ENCODE assay signal across 9 mouse cellular contexts in the genomic region with DNA sequence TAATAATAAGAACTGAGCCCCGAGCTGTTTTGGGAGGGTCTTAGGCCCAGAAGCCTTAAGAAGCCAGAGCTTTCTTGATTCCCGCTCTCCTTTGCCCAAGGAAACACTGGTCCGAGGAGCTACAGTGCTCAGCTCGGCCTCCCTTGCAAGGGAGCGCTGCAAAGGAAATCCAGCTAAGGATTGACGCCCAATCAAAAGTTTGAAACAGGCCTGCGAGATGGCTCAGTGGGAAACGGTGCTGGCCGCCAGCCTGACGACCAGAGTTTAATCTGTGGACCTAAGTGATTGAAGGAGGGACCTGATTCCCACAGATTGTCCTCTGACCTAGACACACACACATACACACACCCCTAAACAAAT. TPM values are rescaled to one million over a fixed set of nuclear protein-coding genes. Genes with fewer than 3 reads are reported as not detected.
DNase-seq lines count a peak whose midpoint lies in the region; ATAC-seq and TF ChIP-seq lines count a peak whose summit lies in the region.
"Had no signal": no experiment of that assay in that cellular context is flagged by ENCODE, and none has a peak within 500 bp of the region (broad histone marks: within the 10 kb centered on the region; RNA-seq: fewer than 3 reads in every experiment).

No protein-coding gene starts in this region.

- 6% methylated on average over 10 of the region's 10 CpGs for WGBS in hindbrain, embryonic 12.5 days
- WGBS in liver, embryonic 15.5 days (ENCODE audit: insufficient replicate concordance): 6% methylated on average over 10 of the region's 10 CpGs

- H3K9ac ChIP-seq in hindbrain, embryonic 12.5 days: no peak overlapping the region
- H3K9ac ChIP-seq in liver, embryonic 15.5 days: peak overlapping the region; percentile 51

- peaks cover 24% of the 10 kb centered on the region for H3K27me3 ChIP-seq in hindbrain, embryonic 12.5 days
- H3K27me3 ChIP-seq in liver, embryonic 15.5 days: peaks cover 50% of the 10 kb centered on the region

- TF ChIP-seq CTCF in left cerebral cortex, adult 2 months (IDR thresholded peaks at IDR 0.05): no peak
- no peak for TF ChIP-seq CTCF in cortical plate, adult 2 months (IDR thresholded peaks at IDR 0.05; ENCODE audit: extremely low read depth, insufficient read depth, low read length)

- intact Hi-C loops in left cerebral cortex, adult 2 months (cut with DNase I): no loop called here
- intact Hi-C loops in left cerebral cortex, postnatal 25 days (cut with DNase I): no loop called here

- H3K36me3 ChIP-seq in hindbrain, embryonic 12.5 days: no peaks in the 10 kb centered on the region
- H3K36me3 ChIP-seq in liver, embryonic 15.5 days (replicated peaks): no peaks in the 10 kb centered on the region

- ATAC-seq in hindbrain, embryonic 12.5 days (ENCODE audit: low FRiP score): no peak
- no peak for ATAC-seq in liver, embryonic 15.5 days (ENCODE audit: insufficient read depth)
- no peak for ATAC-seq in granulocyte monocyte progenitor cell, adult 5-6 weeks (replicated peaks; ENCODE audit: poor library complexity, severe bottlenecking)

- H3K27ac ChIP-seq in left cerebral cortex, adult 2 months: peak overlapping the region; percentile 40; the same call in 1 of the 2 replicates
- no peak overlapping the region for H3K27ac ChIP-seq in cortical plate, adult 2 months (ENCODE audit: insufficient read depth, low read length)
- no peak overlapping the region for H3K27ac ChIP-seq in hindbrain, embryonic 12.5 days
- H3K27ac ChIP-seq in liver, embryonic 15.5 days (replicated peaks): peak overlapping the region; percentile 43; the same call in 1 of the 2 replicates

- H3K4me1 ChIP-seq in cortical plate, adult 2 months (ENCODE audit: control insufficient read depth, insufficient read depth, low read length): peaks cover 1% of the 10 kb centered on the region; the same call in 1 of the 2 replicates
- peaks cover 46% of the 10 kb centered on the region for H3K4me1 ChIP-seq in hindbrain, embryonic 12.5 days
- peaks cover 63% of the 10 kb centered on the region for H3K4me1 ChIP-seq in liver, embryonic 15.5 days (replicated peaks)

- DNase-seq in left cerebral cortex, adult 2 months (ENCODE audit: extremely low spot score in 1 of 2, low spot score in 2 of 2): no peak
- no peak for DNase-seq in left cerebral cortex, postnatal 25 days (ENCODE audit: low spot score in 2 of 2)
- DNase-seq in cerebellum, postnatal 36 days: no peak
- no peak for DNase-seq in layer of hippocampus, postnatal 10 days (ENCODE audit: low spot score in 2 of 2)

- H3K4me2 ChIP-seq in hindbrain, embryonic 12.5 days (replicated peaks): peak overlapping the region; percentile 93
- H3K4me2 ChIP-seq in liver, embryonic 15.5 days: peak overlapping the region; percentile 98

- H3K4me3 ChIP-seq in left cerebral cortex, adult 2 months: peak overlapping the region; percentile 47
- H3K4me3 ChIP-seq in cortical plate, adult 2 months (ENCODE audit: insufficient read depth, low read length): peak overlapping the region; percentile 31
- peak overlapping the region; percentile 62 for H3K4me3 ChIP-seq in hindbrain, embryonic 12.5 days
- peak overlapping the region; percentile 75 for H3K4me3 ChIP-seq in liver, embryonic 15.5 days (replicated peaks)

- no peak for TF ChIP-seq POLR2A in cortical plate, adult 2 months (IDR thresholded peaks at IDR 0.05; ENCODE audit: extremely low read depth, insufficient read depth, low read length)

- no peaks in the 10 kb centered on the region for H3K9me3 ChIP-seq in hindbrain, embryonic 12.5 days (replicated peaks)
- H3K9me3 ChIP-seq in liver, embryonic 15.5 days (replicated peaks): no peaks in the 10 kb centered on the region

RNA-seq across cellular contexts. Expression of a gene that starts 1.1 kb away (rescaled TPM):
- total RNA-seq in left cerebral cortex, adult 2 months (2021): 1 to 10 TPM; 1.4 to 1.7 TPM
- 1 to 10 TPM; 1.6 to 1.7 TPM for total RNA-seq in left cerebral cortex, postnatal 25 days (2021)
- 0.64 and 0.77 TPM in 2 replicates for polyA plus RNA-seq in cortical plate, adult 2 months (2012; rRNA removed)
- polyA plus RNA-seq in hindbrain, embryonic 12.5 days (2016; fragmentation: Nextera tagmentation; extraction: Ambion mirVana): 3.5 and 4.2 TPM in 2 replicates
- polyA plus RNA-seq in liver, embryonic 15.5 days (2015; fragmentation: Nextera tagmentation; extraction: Ambion mirVana): 3.9 and 4.9 TPM in 2 replicates
- total RNA-seq in granulocyte monocyte progenitor cell, adult 5-6 weeks (2014; fragmentation: Nextera tagmentation): 3.4 and 9.6 TPM in 2 replicates
- 2.6 and 3.6 TPM in 2 replicates for total RNA-seq in granulocyte monocyte progenitor cell, adult 5-6 weeks (2017)
- total RNA-seq in layer of hippocampus, postnatal 10 days (2021): 1 to 10 TPM; 1.1 to 1.2 TPM

RNA-seq across cellular contexts. Expression of a gene that starts 2.0 kb away (rescaled TPM):
- total RNA-seq in left cerebral cortex, adult 2 months (2021): 1 to 10 TPM; 3.6 to 5.0 TPM
- 1 to 10 TPM; 3.3 to 4.4 TPM for total RNA-seq in left cerebral cortex, postnatal 25 days (2021)
- polyA plus RNA-seq in cortical plate, adult 2 months (2012; rRNA removed): 6.8 and 7.2 TPM in 2 replicates
- polyA plus RNA-seq in hindbrain, embryonic 12.5 days (2016; fragmentation: Nextera tagmentation; extraction: Ambion mirVana): 29.7 and 32.3 TPM in 2 replicates
- polyA plus RNA-seq in liver, embryonic 15.5 days (2015; fragmentation: Nextera tagmentation; extraction: Ambion mirVana): 5.2 TPM in 2 replicates
- total RNA-seq in granulocyte monocyte progenitor cell, adult 5-6 weeks (2014; fragmentation: Nextera tagmentation): 2.5 and 3.3 TPM in 2 replicates
- total RNA-seq in granulocyte monocyte progenitor cell, adult 5-6 weeks (2017): 1.8 and 2.8 TPM in 2 replicates
- 1 to 10 TPM; 6.5 to 7.9 TPM for total RNA-seq in layer of hippocampus, postnatal 10 days (2021)

RNA-seq across cellular contexts. Expression of a gene that starts 5.2 kb away (rescaled TPM):
- not detected for total RNA-seq in left cerebral cortex, adult 2 months (2021)
- total RNA-seq in left cerebral cortex, postnatal 25 days (2021): not detected
- polyA plus RNA-seq in cortical plate, adult 2 months (2012; rRNA removed): not detected in 2 replicates
- 0.14 TPM in 1 of 2 replicates, not detected in the other for polyA plus RNA-seq in hindbrain, embryonic 12.5 days (2016; fragmentation: Nextera tagmentation; extraction: Ambion mirVana)
- 0.07 and 0.28 TPM in 2 replicates for polyA plus RNA-seq in liver, embryonic 15.5 days (2015; fragmentation: Nextera tagmentation; extraction: Ambion mirVana)
- not detected in 2 replicates for total RNA-seq in granulocyte monocyte progenitor cell, adult 5-6 weeks (2014; fragmentation: Nextera tagmentation)
- 0.52 TPM in 1 of 2 replicates, not detected in the other for total RNA-seq in granulocyte monocyte progenitor cell, adult 5-6 weeks (2017)
- not detected for total RNA-seq in layer of hippocampus, postnatal 10 days (2021)
- total RNA-seq: adrenal gland, adult 18-20 months had no signal

RNA-seq across cellular contexts. Expression of a gene that starts 20.4 kb away (rescaled TPM):
- total RNA-seq in left cerebral cortex, adult 2 months (2021): 100 to 1,000 TPM; 297 to 305 TPM
- total RNA-seq in left cerebral cortex, postnatal 25 days (2021): 100 to 1,000 TPM; 247 to 261 TPM
- 204 and 230 TPM in 2 replicates for polyA plus RNA-seq in cortical plate, adult 2 months (2012; rRNA removed)
- 10.9 and 13.4 TPM in 2 replicates for polyA plus RNA-seq in hindbrain, embryonic 12.5 days (2016; fragmentation: Nextera tagmentation; extraction: Ambion mirVana)
- polyA plus RNA-seq in liver, embryonic 15.5 days (2015; fragmentation: Nextera tagmentation; extraction: Ambion mirVana): 1.4 and 2.2 TPM in 2 replicates
- 33.6 and 47.7 TPM in 2 replicates for total RNA-seq in granulocyte monocyte progenitor cell, adult 5-6 weeks (2014; fragmentation: Nextera tagmentation)
- 10.3 and 16.4 TPM in 2 replicates for total RNA-seq in granulocyte monocyte progenitor cell, adult 5-6 weeks (2017)
- 100 to 1,000 TPM; 151 to 166 TPM for total RNA-seq in layer of hippocampus, postnatal 10 days (2021)

RNA-seq across cellular contexts. Expression of a gene that starts 24.3 kb away (rescaled TPM):
- total RNA-seq in left cerebral cortex, adult 2 months (2021): 10 to 100 TPM; 89.7 to 91.7 TPM
- total RNA-seq in left cerebral cortex, postnatal 25 days (2021): 100 to 1,000 TPM; 100 to 101 TPM
- 150 and 151 TPM in 2 replicates for polyA plus RNA-seq in cortical plate, adult 2 months (2012; rRNA removed)
- polyA plus RNA-seq in hindbrain, embryonic 12.5 days (2016; fragmentation: Nextera tagmentation; extraction: Ambion mirVana): 28.3 and 29.2 TPM in 2 replicates
- 0.58 and 0.75 TPM in 2 replicates for polyA plus RNA-seq in liver, embryonic 15.5 days (2015; fragmentation: Nextera tagmentation; extraction: Ambion mirVana)
- total RNA-seq in granulocyte monocyte progenitor cell, adult 5-6 weeks (2014; fragmentation: Nextera tagmentation): 14.9 and 20.0 TPM in 2 replicates
- total RNA-seq in granulocyte monocyte progenitor cell, adult 5-6 weeks (2017): 3.1 and 4.8 TPM in 2 replicates
- total RNA-seq in layer of hippocampus, postnatal 10 days (2021): 100 to 1,000 TPM; 149 to 153 TPM

Comparison
In these comparisons a context has a peak if more than half of its experiments do, and no peak if none do; other contexts are left out.
1. H3K27ac ChIP-seq: peak in left cerebral cortex, adult 2 months (single experiment) and liver, embryonic 15.5 days (single experiment); none in cortical plate, adult 2 months (single experiment) and hindbrain, embryonic 12.5 days (single experiment).
2. Peak in every context shown above with its lines, with median percentiles within 50 percentile points of each other: H3K4me3 ChIP-seq.